12 mouse cellular contexts compared by ENCODE assay signal in genomic region chr6:146247906-146248305, GRCm38 (mm10).
"Had no signal": no experiment of that assay in that cellular context is flagged by ENCODE, and none has a peak within 500 bp of the region (broad histone marks: within the 10 kb centered on the region; RNA-seq: fewer than 3 reads in every experiment).

No protein-coding gene starts in this region.

- H3K4me1 ChIP-seq: kidney, embryonic 15.5 days; limb, embryonic 15.5 days; neural tube, embryonic 12.5 days had no signal

- H3K9me3 ChIP-seq: limb, embryonic 15.5 days; midbrain, embryonic 15.5 days; neural tube, embryonic 12.5 days had no signal

- DNase-seq: kidney, postnatal 14 days; lung, embryonic 14.5 days; lung, postnatal 10 days; lung, postnatal 4 days; thymus, postnatal 4 days had no signal

- H3K36me3 ChIP-seq: kidney, embryonic 15.5 days; limb, embryonic 15.5 days; midbrain, embryonic 15.5 days; neural tube, embryonic 12.5 days had no signal

- H3K27me3 ChIP-seq: kidney, embryonic 15.5 days; limb, embryonic 15.5 days; megakaryocyte, embryonic 14.5 days; midbrain, embryonic 15.5 days; neural tube, embryonic 12.5 days had no signal

- H3K4me3 ChIP-seq: kidney, embryonic 15.5 days; limb, embryonic 15.5 days; megakaryocyte, embryonic 14.5 days; midbrain, embryonic 15.5 days; neural tube, embryonic 12.5 days had no signal

- H3K9ac ChIP-seq: kidney, embryonic 15.5 days; limb, embryonic 15.5 days; lung, embryonic 14.5 days; midbrain, embryonic 15.5 days; neural tube, embryonic 12.5 days had no signal

- ATAC-seq: midbrain, embryonic 15.5 days had no signal

- H3K27ac ChIP-seq: kidney, embryonic 15.5 days; limb, embryonic 15.5 days; midbrain, embryonic 15.5 days; neural tube, embryonic 12.5 days; stomach, postnatal 0 days had no signal

- H3K4me2 ChIP-seq: kidney, embryonic 15.5 days; limb, embryonic 15.5 days; lung, embryonic 14.5 days; midbrain, embryonic 11.5 days; midbrain, embryonic 15.5 days; neural tube, embryonic 12.5 days had no signal
